Mouse (Mus musculus): ENCODE measurements around the gene Rbfox3.
A peak's percentile ranks its signal among the peaks of the same experiment; 100 is the strongest.

Gene Rbfox3

GRCm38 (mm10) chr11:118878605-118879245 is 32.7 kb downstream of the Rbfox3 start:
- no peak for DNase-seq (ENCODE audit: low spot score)

DNA sequence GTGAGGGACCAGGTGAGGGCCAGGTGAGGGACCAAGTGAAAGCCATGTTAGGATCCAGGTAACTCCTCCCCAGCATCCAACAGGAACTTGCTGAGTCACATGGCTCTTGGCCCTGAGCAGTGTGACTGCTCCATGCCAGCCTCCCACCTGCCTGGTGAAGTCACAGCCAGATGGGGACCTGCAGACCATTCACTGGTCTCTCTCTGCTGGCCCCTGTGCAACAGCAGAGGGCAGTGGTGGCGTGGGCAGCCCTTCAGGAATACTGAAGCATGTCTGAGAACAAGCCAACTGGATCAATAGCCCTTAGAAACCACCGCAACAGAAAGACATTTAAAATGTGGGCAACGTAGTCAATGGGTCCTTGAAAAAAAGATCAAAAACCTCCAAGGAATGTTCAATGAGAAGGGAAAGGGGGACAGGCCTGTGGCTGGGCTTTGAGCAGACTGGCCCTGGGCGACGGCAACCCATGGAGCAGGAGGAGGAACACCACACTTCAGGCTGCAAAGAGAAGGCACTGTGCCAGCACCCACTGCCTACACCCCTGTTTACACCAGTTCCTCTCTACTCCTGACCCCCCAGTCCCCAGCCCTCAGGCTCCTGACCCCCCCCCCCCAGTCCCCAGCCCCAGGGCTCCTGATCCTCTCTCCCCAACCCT is 36.0 kb downstream of the Rbfox3 start:
- DNase-seq (ENCODE audit: low spot score), result no peak

- DNase-seq (ENCODE audit: low spot score), result no peak
These were observed 36.8 kb downstream of the Rbfox3 start for GRCm38 (mm10) chr11:118874487-118875095.

GRCm38 (mm10) chr11:118874022-118874421 is 37.4 kb downstream of the Rbfox3 start:
- DNase-seq (ENCODE audit: low spot score), result no peak

GRCm38 (mm10) chr11:118871527-118871926 is 39.9 kb downstream of the Rbfox3 start:
- no peak for DNase-seq (ENCODE audit: low spot score)

- no peak for DNase-seq (ENCODE audit: low spot score)
These were observed 48.0 kb downstream of the Rbfox3 start for GRCm38 (mm10) chr11:118863360-118863759.

DNA sequence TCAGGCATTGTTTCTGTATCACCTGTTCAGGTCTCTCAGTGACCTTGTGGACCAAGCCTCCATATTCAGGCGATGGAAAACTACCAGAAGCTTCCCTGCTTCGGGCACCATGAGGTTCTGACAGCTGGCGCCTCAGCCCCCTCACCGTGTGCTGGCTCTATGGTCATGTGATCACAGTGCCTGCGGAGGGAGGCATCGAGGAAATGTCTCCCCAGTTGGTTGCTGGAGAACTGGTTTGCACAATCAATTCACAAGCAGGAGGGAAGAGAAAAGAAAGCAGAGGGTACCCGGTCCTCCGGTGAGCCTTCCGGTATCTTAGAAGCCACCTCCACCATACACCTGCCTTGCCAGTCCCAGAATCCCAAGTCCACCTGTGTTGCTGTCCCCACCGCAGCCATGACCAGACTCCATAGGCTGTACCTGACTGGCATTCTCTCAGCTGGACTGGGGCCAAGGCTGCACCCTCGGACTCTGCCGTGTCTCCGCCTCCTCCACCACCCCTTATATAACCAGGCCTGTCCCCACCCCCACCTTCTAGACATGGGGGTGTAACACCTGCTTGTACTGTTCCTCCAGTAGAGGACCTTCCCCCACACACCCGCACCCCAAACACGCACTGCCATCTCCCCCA is 49.5 kb downstream of the Rbfox3 start:
- DNase-seq (ENCODE audit: low spot score), result no peak

GRCm38 (mm10) chr11:118861246-118861645 is 50.2 kb downstream of the Rbfox3 start:
- DNase-seq (ENCODE audit: low spot score), result no peak

GRCm38 (mm10) chr11:118860812-118861211 is 50.6 kb downstream of the Rbfox3 start:
- DNase-seq (ENCODE audit: low spot score), result no peak

DNA sequence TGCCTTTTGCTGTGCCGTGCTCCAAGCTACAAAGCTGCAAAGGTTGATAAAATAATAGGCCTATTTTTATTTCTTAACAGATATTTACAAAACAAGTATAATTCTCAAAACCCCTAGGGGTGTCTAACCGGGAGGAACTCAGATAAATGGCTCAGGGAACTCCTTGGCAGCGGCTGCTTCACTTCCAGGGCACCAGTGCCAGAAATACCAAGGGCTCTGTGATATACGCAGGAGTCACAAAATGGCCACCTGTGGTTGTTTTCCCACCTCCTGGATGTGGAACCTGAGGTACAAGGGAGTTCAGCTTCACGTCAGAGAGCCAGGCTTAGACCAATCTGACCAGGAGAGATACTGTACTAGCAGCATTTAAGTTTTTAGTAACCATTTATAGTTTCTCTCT is 51.6 kb downstream of the Rbfox3 start:
- no peak for DNase-seq (ENCODE audit: low spot score)

- DNase-seq (ENCODE audit: low spot score), result no peak
These were observed 53.1 kb downstream of the Rbfox3 start for GRCm38 (mm10) chr11:118858305-118858704.

- DNase-seq (ENCODE audit: low spot score), result peak; percentile 5
These were observed 60.0 kb downstream of the Rbfox3 start for GRCm38 (mm10) chr11:118851391-118851790.

DNA sequence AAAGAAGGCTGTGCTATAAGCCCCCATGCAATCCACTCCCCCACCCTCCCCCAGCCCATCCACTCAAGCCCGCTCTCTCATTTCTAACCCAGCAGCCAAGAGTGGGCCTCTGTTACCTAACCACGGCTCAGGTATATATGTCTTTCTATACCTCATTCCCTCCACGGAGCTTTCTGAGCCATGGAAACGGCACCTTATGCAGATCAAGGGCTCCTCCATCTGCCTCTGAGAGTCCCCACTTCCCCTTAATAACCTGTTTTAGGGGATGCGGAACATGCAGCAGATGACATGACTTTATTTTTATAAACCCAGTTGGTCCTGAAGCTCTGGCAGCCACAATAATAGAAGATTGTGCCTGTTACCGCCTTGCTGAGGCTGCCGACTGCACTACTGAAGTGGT is 63.4 kb downstream of the Rbfox3 start:
- no peak for DNase-seq (ENCODE audit: low spot score)

- no peak for DNase-seq (ENCODE audit: low spot score)
These were observed 70.4 kb downstream of the Rbfox3 start for GRCm38 (mm10) chr11:118840992-118841391.

DNA sequence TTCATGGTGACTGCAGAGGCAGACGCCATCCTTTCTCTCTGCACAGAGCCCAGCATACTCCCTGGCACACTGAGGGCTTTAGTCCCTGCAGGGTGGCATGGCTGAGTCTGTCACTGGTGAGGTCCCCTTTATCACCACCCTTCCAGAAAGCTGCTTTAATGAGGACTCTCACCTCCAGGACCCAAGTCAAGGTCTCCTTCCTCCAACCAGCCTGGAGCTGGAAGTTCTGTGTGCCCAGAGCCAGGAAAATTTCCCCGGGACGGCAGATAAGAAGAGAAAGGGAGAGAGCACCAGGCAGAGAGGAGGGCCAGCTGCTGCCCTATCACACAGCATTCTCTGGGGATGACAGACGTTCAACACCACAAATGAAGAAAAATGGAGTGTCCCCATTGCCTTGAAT is 73.2 kb downstream of the Rbfox3 start:
- no peak for DNase-seq (ENCODE audit: low spot score)

DNA sequence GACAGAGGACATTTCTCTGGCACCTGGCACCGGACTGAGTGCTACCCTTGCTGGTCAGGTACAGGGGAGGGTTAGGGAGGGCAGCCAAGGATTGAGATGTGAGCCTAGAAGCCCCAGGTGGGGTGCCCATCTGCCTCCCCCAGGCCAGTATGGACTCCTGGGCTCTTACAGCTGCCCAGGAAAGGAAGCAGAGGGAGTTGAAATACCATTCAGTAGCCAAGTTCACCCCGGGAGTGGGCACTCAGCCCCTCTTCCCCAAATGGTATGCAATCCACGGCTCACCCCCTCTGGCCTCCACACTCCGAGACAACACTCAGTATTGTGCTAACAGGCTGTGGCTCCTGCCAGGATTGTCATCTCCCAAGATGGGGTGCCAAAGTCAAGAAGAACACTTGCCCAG is 74.5 kb downstream of the Rbfox3 start:
- DNase-seq (ENCODE audit: low spot score), result no peak

- no peak for DNase-seq (ENCODE audit: low spot score)
These were observed 78.5 kb downstream of the Rbfox3 start for GRCm38 (mm10) chr11:118832793-118833481.

GRCm38 (mm10) chr11:118831730-118832129 is 79.7 kb downstream of the Rbfox3 start:
- no peak for DNase-seq (ENCODE audit: low spot score)

DNA sequence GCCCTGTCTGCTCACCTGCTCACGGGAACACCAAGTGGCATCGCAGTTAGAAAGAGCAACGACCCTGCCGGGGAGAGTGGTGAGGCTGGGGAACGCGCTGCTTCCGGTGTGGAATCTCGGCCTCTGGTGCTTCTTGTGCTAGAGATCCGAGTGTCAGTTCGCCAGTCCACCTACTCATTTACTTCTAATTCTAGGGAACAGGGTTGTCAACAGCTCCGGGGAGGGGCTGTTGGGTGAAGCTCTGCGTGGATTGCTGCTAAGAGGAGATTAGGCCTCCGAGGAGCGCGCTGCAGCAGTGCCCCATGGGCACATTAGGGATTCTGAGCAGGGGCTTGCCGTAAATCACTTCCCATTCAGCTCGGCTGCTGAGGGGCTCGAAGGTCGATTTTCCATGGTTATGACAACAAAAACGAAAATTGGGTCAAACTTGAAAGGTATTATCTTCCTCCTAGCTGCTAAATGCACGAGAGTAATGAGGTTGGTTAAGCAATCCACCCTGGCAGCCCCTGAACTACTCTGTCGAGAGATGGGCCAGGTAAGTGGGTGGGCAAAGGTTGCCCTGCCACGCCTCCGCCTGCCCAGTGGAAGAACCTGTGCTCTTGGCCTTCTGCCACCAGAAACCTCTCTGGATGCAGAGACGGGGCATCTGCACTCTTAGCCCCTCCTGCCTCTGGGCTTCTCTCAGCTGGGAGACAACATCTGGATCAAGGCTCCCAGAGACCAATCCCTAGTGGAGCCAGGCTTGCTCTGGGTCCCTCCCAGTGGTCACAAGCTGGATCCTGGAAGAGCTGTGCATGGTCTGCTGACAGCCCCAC is 85.9 kb downstream of the Rbfox3 start:
- DNase-seq (ENCODE audit: low spot score), result no peak

DNA sequence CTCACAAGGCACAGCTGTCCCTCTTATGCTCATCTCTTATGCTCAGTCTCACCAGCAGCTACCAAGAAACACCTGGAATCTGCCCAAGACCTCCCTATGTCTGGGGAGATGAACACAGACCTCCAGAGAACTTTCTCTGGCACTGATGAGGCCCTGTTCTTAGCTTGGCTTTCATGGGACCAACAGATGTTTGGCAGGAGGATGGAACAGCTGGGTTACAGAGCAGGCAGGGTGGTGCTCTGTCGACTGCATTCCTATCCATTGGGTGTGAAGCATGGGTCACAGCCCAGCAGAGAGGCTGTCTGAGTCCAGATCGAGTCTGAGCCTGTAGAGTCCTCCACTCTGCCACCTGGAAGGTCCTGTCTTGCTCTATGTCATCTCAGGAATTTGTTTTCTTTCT is 90.0 kb downstream of the Rbfox3 start:
- peak; percentile 13 for DNase-seq (ENCODE audit: low spot score)

DNA sequence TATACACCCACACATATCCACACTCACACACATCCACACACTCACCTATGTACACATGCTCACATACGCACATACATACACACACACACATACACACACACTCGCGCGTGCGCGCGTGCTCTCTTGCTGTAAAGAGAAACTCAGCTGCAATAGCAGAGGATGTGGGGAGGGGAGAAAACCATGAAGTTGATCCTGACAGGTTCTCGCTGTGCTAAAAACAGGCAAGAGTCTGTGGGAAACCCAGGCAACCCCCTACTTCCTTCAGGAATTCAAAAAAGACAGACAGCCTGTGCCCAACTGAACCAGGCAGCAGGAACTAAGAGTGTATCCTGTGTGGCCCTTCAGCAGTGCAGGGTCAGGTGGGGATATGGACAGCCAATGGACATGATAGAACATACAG is 92.9 kb downstream of the Rbfox3 start:
- DNase-seq (ENCODE audit: low spot score), result no peak

DNA sequence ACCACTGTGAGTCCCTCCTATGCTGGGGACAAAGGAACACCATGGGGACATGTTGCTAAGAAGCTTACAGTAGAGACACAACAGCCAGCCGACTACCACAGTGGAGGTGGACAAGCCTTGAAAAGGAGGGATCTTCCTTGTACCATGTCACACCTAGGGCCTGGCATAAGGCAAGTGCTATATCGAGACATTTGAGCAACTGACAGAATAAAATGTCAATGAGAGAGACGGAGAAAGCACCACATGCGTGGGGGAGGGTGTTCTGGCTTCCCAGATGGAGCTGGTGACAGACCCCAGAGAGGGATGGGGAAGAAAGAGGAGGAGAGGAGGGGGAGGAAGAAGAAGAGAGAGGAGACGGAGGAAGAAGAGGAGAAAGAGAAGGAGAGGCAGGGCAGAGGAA is 96.3 kb downstream of the Rbfox3 start:
- no peak for DNase-seq (ENCODE audit: low spot score)

All from urinary bladder, postnatal 25 days (tissue).